Mouse (Mus musculus) G1E (cell line): ENCODE data around the gene Col24a1.

Experiments used
- CTCF ChIP-seq: IDR thresholded peaks from 2 replicates; pipeline ENCODE4 v1.5.1; 2012; ENCODE audit warnings: low read depth, low read length, inconsistent platforms, mixed read lengths
- GATA1 ChIP-seq: IDR thresholded peaks from 2 replicates; pipeline ENCODE4 v1.6.1; 2012; ENCODE audit warnings: borderline replicate concordance, low read length, inconsistent platforms, mixed read lengths
- GATA2 ChIP-seq: IDR thresholded peaks from 2 replicates; pipeline ENCODE4 v1.6.1; 2012; ENCODE audit warnings: low read depth, low read length, inconsistent platforms, borderline replicate concordance
- POLR2AphosphoS5 ChIP-seq: IDR thresholded peaks from 2 replicates; pipeline ENCODE4 v1.6.1; 2012; ENCODE audit warnings: low read depth, low read length, inconsistent platforms; ENCODE audit not compliant: insufficient replicate concordance
- TAL1 ChIP-seq: conservative IDR thresholded peaks from 2 replicates; pipeline ENCODE4 v1.6.1; 2012; ENCODE audit warnings: low read depth, low read length, inconsistent platforms, mixed read lengths

DNA sequence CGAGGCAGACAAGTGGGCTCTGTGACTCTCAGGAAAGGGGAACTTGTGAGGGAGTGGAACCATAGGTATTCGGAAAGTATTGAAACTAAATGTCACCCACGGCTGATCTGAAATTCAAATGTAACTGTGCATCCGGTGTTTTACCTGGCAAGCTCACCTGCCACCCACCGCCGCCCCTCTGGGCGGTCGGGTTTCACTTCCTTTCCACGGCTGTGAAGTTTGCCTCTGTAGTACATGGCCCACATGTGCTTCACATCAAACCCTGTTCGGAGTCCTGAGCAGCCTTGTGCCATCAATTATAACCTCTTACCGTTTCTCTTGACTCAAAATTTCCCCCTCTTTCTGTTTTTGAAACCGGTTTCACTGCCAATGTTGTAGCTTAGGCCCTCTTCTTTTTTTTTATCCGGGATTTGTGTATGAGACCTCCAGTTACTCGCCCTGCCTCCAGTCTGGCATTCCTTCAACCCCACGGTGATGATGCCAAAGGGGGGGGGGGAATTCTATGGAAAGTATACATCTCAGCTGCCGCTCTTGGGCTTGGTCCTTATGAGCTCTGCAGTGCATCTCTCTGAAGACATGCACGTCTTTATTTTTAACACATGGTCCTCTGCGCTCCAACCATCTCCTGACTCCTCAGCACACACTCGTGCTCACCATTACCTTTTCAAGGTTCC lies 99.9 kb downstream of the Col24a1 start:
- TF ChIP-seq POLR2AphosphoS5 (no peak), CTCF (no peak), GATA1 (no peak), GATA2 (no peak), TAL1 (no peak)
